Mouse (Mus musculus) inflammation-experienced regulatory T-cells, adult 6 months (primary cell): ENCODE results near the gene Olfr918. TPM values are rescaled to one million over a fixed set of nuclear protein-coding genes. Genes with fewer than 3 reads are reported as not detected.

Experiments used
- ATAC-seq: one replicate; pipeline ENCODE4 v1.8.0; 2017
- polyA plus RNA-seq, 3 experiments: library from polyadenylated mRNA; unstranded; fragments of 100-300 nt; shearing (Covaris generic); gene quantifications; one replicate each; pipeline ENCODE4 v1.2.1; 2017

Gene Olfr918
- not detected for polyA plus RNA-seq

GRCm38 (mm10) chr9:38674501-38674900 is at the start of gene Olfr918:
Gene Olfr918, minus strand, starts transcription at chr9:38674601.
- ATAC-seq, result no peak

- no peak for ATAC-seq
Observed at GRCm38 (mm10) chr9:38724044-38724443, 49.6 kb upstream of the Olfr918 start.

GRCm38 (mm10) chr9:38718927-38719441 is 44.6 kb upstream of the Olfr918 start:
- ATAC-seq, result peak; percentile 35

- ATAC-seq, result peak; percentile 75
Observed at GRCm38 (mm10) chr9:38718102-38718501, 43.7 kb upstream of the Olfr918 start, which contains the start of gene Vwa5a. Gene Vwa5a, plus strand, starts transcription at chr9:38718268.

- ATAC-seq, result no peak
Observed at GRCm38 (mm10) chr9:38672887-38673286, 1.5 kb downstream of the Olfr918 start.

GRCm38 (mm10) chr9:38665742-38666141 is 8.7 kb downstream of the Olfr918 start, which contains the start of gene Olfr917:
Gene Olfr917, minus strand, starts transcription at chr9:38665842.
- no peak for ATAC-seq

- no peak for ATAC-seq
Observed at GRCm38 (mm10) chr9:38659775-38660174, 14.6 kb downstream of the Olfr918 start, which contains the start of gene Olfr916. Gene Olfr916, minus strand, starts transcription at chr9:38659875.

- no peak for ATAC-seq
Observed at GRCm38 (mm10) chr9:38632406-38632805, 42.0 kb downstream of the Olfr918 start.

Other genes with a start within 250 kb of the Olfr918 start
- not detected for gene Olfr901, start 245.1 kb downstream of the Olfr918 start, polyA plus RNA-seq
- not detected for gene Olfr902, start 226.9 kb downstream of the Olfr918 start, polyA plus RNA-seq
- not detected for gene Olfr904, start 211.5 kb downstream of the Olfr918 start, polyA plus RNA-seq
- under 1 TPM in 1 of 3 experiments, not detected in 2; 0.09 TPM for gene Olfr905, start 203.5 kb downstream of the Olfr918 start, polyA plus RNA-seq
- gene Olfr906, start 187.5 kb downstream of the Olfr918 start, polyA plus RNA-seq, result not detected
- not detected for gene Olfr907, start 178.8 kb downstream of the Olfr918 start, polyA plus RNA-seq
- gene Olfr911-ps1, start 153.0 kb downstream of the Olfr918 start, polyA plus RNA-seq, result under 1 TPM in 2 of 3 experiments, not detected in 1; 0.09 to 0.67 TPM
- not detected for gene Olfr910, start 136.8 kb downstream of the Olfr918 start, polyA plus RNA-seq
- under 1 TPM in 1 of 3 experiments, not detected in 2; 0.10 TPM for gene Olfr912, start 94.4 kb downstream of the Olfr918 start, polyA plus RNA-seq
- gene Olfr913, start 81.8 kb downstream of the Olfr918 start, polyA plus RNA-seq, result not detected
- gene Olfr914, start 69.5 kb downstream of the Olfr918 start, polyA plus RNA-seq, result not detected
- gene Olfr916, start 14.7 kb downstream of the Olfr918 start, polyA plus RNA-seq, result not detected
- gene Olfr917, start 8.8 kb downstream of the Olfr918 start, polyA plus RNA-seq, result not detected
- gene Olfr919, start 29.1 kb upstream of the Olfr918 start, polyA plus RNA-seq, result not detected
- gene Vwa5a, start 43.7 kb upstream of the Olfr918 start, polyA plus RNA-seq, result 10 to 100 TPM; 25.7 to 35.0 (median 26.6) TPM
- under 1 TPM in 2 of 3 experiments, not detected in 1; 0.39 to 0.44 TPM for gene Olfr920, start 77.7 kb upstream of the Olfr918 start, polyA plus RNA-seq
- not detected for gene Olfr921, start 98.5 kb upstream of the Olfr918 start, polyA plus RNA-seq
- gene Olfr922, start 140.0 kb upstream of the Olfr918 start, polyA plus RNA-seq, result not detected
- gene Olfr923, start 151.9 kb upstream of the Olfr918 start, polyA plus RNA-seq, result under 1 TPM in 1 of 3 experiments, not detected in 2; 0.19 TPM
- not detected for gene Olfr924, start 169.8 kb upstream of the Olfr918 start, polyA plus RNA-seq
- gene Olfr26, start 180.5 kb upstream of the Olfr918 start, polyA plus RNA-seq, result not detected
- gene Olfr926, start 202.5 kb upstream of the Olfr918 start, polyA plus RNA-seq, result not detected